ENCODE assay signal across 8 mouse cellular contexts in the genomic region with DNA sequence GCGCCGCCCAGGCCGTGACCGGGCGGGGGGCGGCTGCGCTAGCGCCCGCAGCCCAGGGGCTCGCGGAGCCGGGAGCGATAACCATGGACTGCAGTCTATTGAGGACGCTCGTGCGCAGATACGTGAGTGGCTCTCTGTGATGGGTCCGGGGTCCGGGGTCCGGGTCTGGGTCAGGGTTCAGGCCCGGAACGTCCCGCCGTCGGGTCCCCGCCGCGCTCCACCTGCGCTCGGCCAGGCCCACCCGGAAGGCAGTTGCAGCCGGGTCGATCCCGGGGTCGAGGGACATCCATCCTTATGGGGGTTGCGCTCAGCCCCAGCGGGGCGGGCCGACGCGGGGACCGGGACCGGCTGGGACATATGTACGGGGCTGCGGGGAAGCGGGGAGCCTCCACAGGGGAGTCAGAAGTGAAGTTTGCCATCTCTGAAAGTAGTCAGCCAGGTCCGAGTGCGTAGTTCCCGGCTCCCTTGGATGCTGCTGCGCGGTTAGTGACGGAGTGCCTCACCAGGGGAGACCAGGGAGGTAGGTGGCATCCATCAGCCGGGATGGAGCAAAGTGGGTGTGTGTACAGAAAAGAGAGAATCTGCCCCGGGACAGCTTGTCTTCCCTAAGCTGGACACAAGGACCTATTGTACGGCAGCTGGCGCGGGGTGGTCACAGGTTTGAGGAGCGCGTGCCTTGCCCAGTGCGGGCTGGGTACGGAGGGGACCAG. TPM values are rescaled to one million over a fixed set of nuclear protein-coding genes. Genes with fewer than 3 reads are reported as not detected.
DNase-seq lines count a peak whose midpoint lies in the region; ATAC-seq and TF ChIP-seq lines count a peak whose summit lies in the region.

No protein-coding gene starts in this region.

- no peaks in the 10 kb centered on the region for H3K27me3 ChIP-seq in kidney, adult 2 months (replicated peaks; ENCODE audit: control insufficient read depth, insufficient read depth, low read length)
- H3K27me3 ChIP-seq in embryonic facial prominence, embryonic 14.5 days (replicated peaks; ENCODE audit: control insufficient read depth, insufficient read depth, low read length): no peaks in the 10 kb centered on the region
- no peaks in the 10 kb centered on the region for H3K27me3 ChIP-seq in hindbrain, embryonic 14.5 days (ENCODE audit: control insufficient read depth, insufficient read depth, low read length)
- H3K27me3 ChIP-seq in limb, embryonic 13.5 days: peaks cover 6% of the 10 kb centered on the region; the same call in 1 of the 2 replicates
- H3K27me3 ChIP-seq in neural tube, embryonic 11.5 days (ENCODE audit: control insufficient read depth, insufficient read depth, low read length): no peaks in the 10 kb centered on the region

- DNase-seq in kidney, adult 2 months: no peak
- DNase-seq in kidney, adult 11 months: no peak
- peak; percentile 54 for DNase-seq in adrenal gland, postnatal 14 days
- DNase-seq in embryonic facial prominence, embryonic 14.5 days (ENCODE audit: low spot score): peak; percentile 33
- DNase-seq in hindbrain, embryonic 14.5 days (ENCODE audit: low spot score): no peak
- peak; percentile 53 for DNase-seq in neural tube, embryonic 11.5 days (ENCODE audit: low spot score)
- no peak for DNase-seq in spleen, postnatal 10 days (ENCODE audit: low spot score in 2 of 2)

- TF ChIP-seq CTCF in kidney, adult 2 months (conservative IDR thresholded peaks at IDR 0.05; ENCODE audit: insufficient read depth, insufficient read length, low read depth, low read length): no peak

- no peak for TF ChIP-seq POLR2A in kidney, adult 2 months (IDR thresholded peaks at IDR 0.05; ENCODE audit: low read depth, low read length)

- WGBS in kidney, adult 2 months: 2% methylated on average over 61 of the region's 61 CpGs
- 2% methylated on average over 31 of the region's 61 CpGs for WGBS in embryonic facial prominence, embryonic 14.5 days
- under 1% methylated on average over 61 of the region's 61 CpGs for WGBS in hindbrain, embryonic 14.5 days
- WGBS in limb, embryonic 13.5 days: under 1% methylated on average over 59 of the region's 61 CpGs
- under 1% methylated on average over 54 of the region's 61 CpGs for WGBS in neural tube, embryonic 11.5 days

- H3K27ac ChIP-seq in kidney, adult 2 months (ENCODE audit: insufficient read depth, low read depth, low read length): peak overlapping the region; percentile 92
- H3K27ac ChIP-seq in embryonic facial prominence, embryonic 14.5 days (replicated peaks; ENCODE audit: low read depth, low read length): peak overlapping the region; percentile 74
- H3K27ac ChIP-seq in hindbrain, embryonic 14.5 days: peak overlapping the region; percentile 69
- H3K27ac ChIP-seq in limb, embryonic 13.5 days: no peak overlapping the region; the same call in 1 of the 2 replicates
- H3K27ac ChIP-seq in neural tube, embryonic 11.5 days (ENCODE audit: low read depth, low read length): no peak overlapping the region

- peak overlapping the region; percentile 65 for H3K4me2 ChIP-seq in embryonic facial prominence, embryonic 14.5 days (ENCODE audit: low read depth, low read length)
- H3K4me2 ChIP-seq in hindbrain, embryonic 14.5 days (replicated peaks): peak overlapping the region; percentile 91
- H3K4me2 ChIP-seq in limb, embryonic 13.5 days (replicated peaks): peak overlapping the region; percentile 90
- H3K4me2 ChIP-seq in neural tube, embryonic 11.5 days (ENCODE audit: low read depth): peak overlapping the region; percentile 96

- peak overlapping the region; percentile 93 for H3K9ac ChIP-seq in embryonic facial prominence, embryonic 14.5 days (ENCODE audit: low read depth, low read length)
- peak overlapping the region; percentile 93 for H3K9ac ChIP-seq in hindbrain, embryonic 14.5 days
- H3K9ac ChIP-seq in limb, embryonic 13.5 days: peak overlapping the region; percentile 93
- H3K9ac ChIP-seq in neural tube, embryonic 11.5 days (ENCODE audit: low read length): peak overlapping the region; percentile 92

- H3K4me3 ChIP-seq in kidney, adult 2 months (ENCODE audit: insufficient read depth, low read depth, low read length): peak overlapping the region; percentile 58
- peak overlapping the region; percentile 90 for H3K4me3 ChIP-seq in embryonic facial prominence, embryonic 14.5 days (ENCODE audit: low read depth, low read length)
- H3K4me3 ChIP-seq in hindbrain, embryonic 14.5 days (replicated peaks; ENCODE audit: low read length): peak overlapping the region; percentile 65
- H3K4me3 ChIP-seq in limb, embryonic 13.5 days: peak overlapping the region; percentile 89
- H3K4me3 ChIP-seq in neural tube, embryonic 11.5 days (ENCODE audit: low read depth, low read length): peak overlapping the region; percentile 85

- H3K4me1 ChIP-seq in kidney, adult 2 months (ENCODE audit: control insufficient read depth, insufficient read depth, low read length): peaks cover 19% of the 10 kb centered on the region; the same call in 1 of the 2 replicates
- peaks cover 26% of the 10 kb centered on the region for H3K4me1 ChIP-seq in embryonic facial prominence, embryonic 14.5 days (ENCODE audit: control insufficient read depth, insufficient read depth, low read length)
- H3K4me1 ChIP-seq in hindbrain, embryonic 14.5 days (replicated peaks; ENCODE audit: control insufficient read depth, insufficient read depth, low read length): peaks cover 18% of the 10 kb centered on the region
- H3K4me1 ChIP-seq in limb, embryonic 13.5 days: peaks cover 54% of the 10 kb centered on the region
- peaks cover 4% of the 10 kb centered on the region; the same call in 1 of the 2 replicates for H3K4me1 ChIP-seq in neural tube, embryonic 11.5 days (ENCODE audit: control insufficient read depth, insufficient read depth, low read length)

- no peaks in the 10 kb centered on the region for H3K9me3 ChIP-seq in embryonic facial prominence, embryonic 14.5 days (ENCODE audit: control insufficient read depth, low read length)
- no peaks in the 10 kb centered on the region for H3K9me3 ChIP-seq in hindbrain, embryonic 14.5 days (ENCODE audit: control insufficient read depth, low read length)
- H3K9me3 ChIP-seq in limb, embryonic 13.5 days: no peaks in the 10 kb centered on the region
- H3K9me3 ChIP-seq in neural tube, embryonic 11.5 days (ENCODE audit: control insufficient read depth, low read length): no peaks in the 10 kb centered on the region

- H3K36me3 ChIP-seq in kidney, adult 2 months (ENCODE audit: control insufficient read depth, insufficient read depth, low read length): no peaks in the 10 kb centered on the region; the same call in 1 of the 2 replicates
- no peaks in the 10 kb centered on the region for H3K36me3 ChIP-seq in embryonic facial prominence, embryonic 14.5 days (ENCODE audit: control insufficient read depth, insufficient read depth, low read length)
- no peaks in the 10 kb centered on the region for H3K36me3 ChIP-seq in hindbrain, embryonic 14.5 days (replicated peaks; ENCODE audit: control insufficient read depth, insufficient read depth)
- H3K36me3 ChIP-seq in limb, embryonic 13.5 days: no peaks in the 10 kb centered on the region
- H3K36me3 ChIP-seq in neural tube, embryonic 11.5 days (ENCODE audit: control insufficient read depth, insufficient read depth, low read length): no peaks in the 10 kb centered on the region

- ATAC-seq in embryonic facial prominence, embryonic 14.5 days (ENCODE audit: low read depth): peak; percentile 27
- ATAC-seq in hindbrain, embryonic 14.5 days (ENCODE audit: low FRiP score): peak; percentile 65
- peak; percentile 16; the same call in 1 of the 2 replicates for ATAC-seq in limb, embryonic 13.5 days (ENCODE audit: low FRiP score, low read depth)
- peak; percentile 72 for ATAC-seq in neural tube, embryonic 11.5 days (ENCODE audit: insufficient read depth, low FRiP score, low TSS enrichment)

RNA-seq across cellular contexts. Expression of a gene that starts 0.6 kb away (rescaled TPM):
- 176 and 271 TPM in 2 replicates for polyA plus RNA-seq in kidney, adult 2 months (2012; rRNA removed)
- 66.9 and 72.1 TPM in 2 replicates for total RNA-seq in adrenal gland, postnatal 14 days (2021)
- polyA plus RNA-seq in embryonic facial prominence, embryonic 14.5 days (2014; fragmentation: Nextera tagmentation; extraction: Ambion mirVana): 21.4 and 23.7 TPM in 2 replicates
- polyA plus RNA-seq in hindbrain, embryonic 14.5 days (2014; fragmentation: Nextera tagmentation; extraction: Ambion mirVana): 14.8 and 15.4 TPM in 2 replicates
- 15.2 and 15.9 TPM in 2 replicates for polyA plus RNA-seq in limb, embryonic 13.5 days (2015; fragmentation: Nextera tagmentation; extraction: Ambion mirVana)
- polyA plus RNA-seq in neural tube, embryonic 11.5 days (2014; fragmentation: Nextera tagmentation; extraction: Ambion mirVana): 12.4 and 13.0 TPM in 2 replicates

Comparison
In these comparisons a context has a peak if more than half of its experiments do, and no peak if none do; other contexts are left out.
1. DNase-seq: peak in adrenal gland, postnatal 14 days (single experiment), embryonic facial prominence, embryonic 14.5 days (single experiment) and neural tube, embryonic 11.5 days (single experiment); none in kidney, adult 2 months (single experiment), kidney, adult 11 months (single experiment), hindbrain, embryonic 14.5 days (single experiment) and spleen, postnatal 10 days (0 of 2).
2. H3K27ac ChIP-seq: peak in kidney, adult 2 months (single experiment), embryonic facial prominence, embryonic 14.5 days (single experiment) and hindbrain, embryonic 14.5 days (single experiment); none in limb, embryonic 13.5 days (single experiment) and neural tube, embryonic 11.5 days (single experiment).
3. ATAC-seq: peak in every context shown above with its lines; median percentile 72 in neural tube, embryonic 11.5 days; 65 in hindbrain, embryonic 14.5 days; 27 in embryonic facial prominence, embryonic 14.5 days; 16 in limb, embryonic 13.5 days.
4. Peak in every context shown above with its lines, with median percentiles within 50 percentile points of each other: H3K4me3 ChIP-seq, H3K4me2 ChIP-seq and H3K9ac ChIP-seq.